Mouse (Mus musculus) cerebellum, adult 2 months (tissue): ENCODE measurements around the gene Tifa. TPM values are rescaled to one million over a fixed set of nuclear protein-coding genes. Genes with fewer than 3 reads are reported as not detected.
A peak's percentile ranks its signal among the peaks of the same experiment; 100 is the strongest.

Source experiments
- DNase-seq, 2 experiments: peaks; one replicate each; pipeline ENCODE4 v3.0.0; 2021
- H3K27ac ChIP-seq: fragments of 200-500 bp; 2 replicates; pipeline ENCODE4 v1.5.1; 2012; ENCODE audit warnings: low read length, control low read depth, inconsistent platforms; ENCODE audit not compliant: insufficient read depth
- H3K27me3 ChIP-seq: fragments of 200-500 bp; 2 replicates; pipeline ENCODE4 v1.6.1; 2012; ENCODE audit warnings: inconsistent platforms, mild to moderate bottlenecking, low read length, moderate library complexity; ENCODE audit not compliant: control insufficient read depth, insufficient read depth
- H3K4me1 ChIP-seq: fragments of 200-500 bp; 2 replicates; pipeline ENCODE4 v1.6.1; 2011; ENCODE audit warnings: low read length; ENCODE audit not compliant: control insufficient read depth, insufficient read depth
- H3K4me3 ChIP-seq: fragments of 200-500 bp; replicated peaks from 2 replicates; pipeline ENCODE3; 2011; ENCODE audit warnings: mild to moderate bottlenecking, low read depth, low read length, control low read depth; ENCODE audit not compliant: insufficient read depth
- CTCF ChIP-seq: fragments of 200-500 bp; IDR thresholded peaks from 2 replicates; pipeline ENCODE4 v1.5.1; 2011; ENCODE audit warnings: low read depth, mild to moderate bottlenecking, control low read depth, low read length, moderate library complexity, borderline replicate concordance; ENCODE audit not compliant: insufficient read depth
- POLR2A ChIP-seq: fragments of 200-500 bp; IDR thresholded peaks from 2 replicates; pipeline ENCODE4 v1.6.1; 2011; ENCODE audit warnings: low read length, control low read depth, borderline replicate concordance; ENCODE audit not compliant: insufficient read depth
- WGBS: fragments of 180-500 bp; shearing (Covaris S2); methylation state at CpG from one replicate; pipeline ENCODE4 v1.1.7; 2018; 5-methylcytosine and 5-hydroxymethylcytosine counted together
- polyA plus RNA-seq: library from polyadenylated mRNA; depleted of rRNA; stranded (reverse); fragments of >200 nt; gene quantifications from 2 replicates; pipeline ENCODE4 v1.2.3, GENCODE M21; 2012

Tifa gene
- polyA plus RNA-seq, 1 experiment: 4.3 TPM

DNA sequence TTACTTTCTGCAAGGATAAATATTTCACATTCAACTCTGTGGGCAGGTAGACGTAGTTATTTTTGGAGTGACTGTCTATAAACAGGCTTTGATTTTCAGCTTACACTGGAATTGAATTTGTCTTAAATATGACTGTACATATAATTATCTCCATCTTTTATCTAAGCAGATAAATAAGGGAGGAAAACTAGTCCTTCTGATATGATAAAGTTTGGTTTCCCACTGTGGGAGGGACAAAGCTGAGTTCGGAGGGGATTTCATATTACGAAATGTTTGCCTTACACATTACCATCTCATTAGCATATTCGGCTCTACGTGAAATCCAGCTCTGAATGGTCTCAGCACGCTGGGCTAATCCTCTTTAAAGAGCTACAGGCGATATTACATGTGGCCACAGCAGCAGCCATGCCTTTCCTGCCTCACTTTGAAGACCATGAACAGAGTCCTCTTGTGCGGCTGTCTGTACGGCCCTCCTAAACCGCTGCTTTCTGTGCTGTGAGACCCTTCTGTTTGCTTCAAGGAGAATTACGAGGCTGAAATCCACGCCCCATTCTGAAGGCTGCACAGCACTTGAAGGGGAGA, 39.5 kb upstream of the Tifa start:
- no peak overlapping the region for H3K4me3 ChIP-seq
- WGBS: 21% methylated on average over 12 of the region's 12 CpGs
- no peak for DNase-seq
- 0 out of 2 replicates have a peak, but pooled peaks cover 2% of the 10 kb centered on the region for H3K4me1 ChIP-seq
- TF ChIP-seq POLR2A (no peak), CTCF (no peak)
- H3K27ac ChIP-seq: no peak overlapping the region
- H3K27me3 ChIP-seq: no peaks in the 10 kb centered on the region; the same call in 1 of the 2 replicates

DNA sequence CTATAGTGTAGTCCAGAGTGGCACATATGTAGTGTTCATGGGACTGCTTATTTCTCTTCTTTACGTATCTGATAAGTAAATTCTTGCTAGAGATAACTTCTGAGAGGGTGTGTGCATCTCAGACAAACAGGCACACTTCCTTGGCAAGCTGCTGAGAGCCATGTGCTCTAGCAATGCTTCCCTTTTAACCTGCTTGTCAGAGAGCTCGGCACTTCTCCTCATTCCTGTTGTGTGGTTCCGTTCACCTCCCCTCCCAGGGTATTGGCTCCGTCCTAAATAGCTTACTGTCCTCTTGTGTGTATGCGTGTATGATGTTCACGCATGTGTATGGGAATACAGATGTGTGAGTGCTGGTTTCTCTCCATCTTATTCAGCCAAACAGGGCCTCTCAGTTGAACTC, 33.1 kb upstream of the Tifa start:
- DNase-seq: no peak

DNA sequence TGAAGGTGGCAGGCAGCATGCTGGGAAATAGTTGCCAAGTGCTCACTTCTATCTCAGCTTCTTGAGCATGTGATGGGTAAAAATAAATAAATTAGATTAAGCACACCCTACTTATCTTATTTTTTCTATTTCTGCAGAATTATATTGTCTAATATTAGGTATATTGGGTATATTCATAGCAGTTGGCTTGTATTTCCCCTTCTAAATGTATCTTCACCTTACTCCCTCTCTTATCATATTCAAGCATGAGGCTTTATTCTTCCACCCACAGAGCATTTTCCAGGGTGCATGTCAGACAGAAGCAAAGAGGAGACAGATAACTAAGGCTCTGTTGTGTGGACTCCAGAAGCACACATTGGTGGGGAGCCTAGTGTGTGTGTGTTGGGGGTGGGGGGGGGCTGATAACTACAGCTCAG, 31.7 kb upstream of the Tifa start:
- no peak for DNase-seq
- H3K27me3 ChIP-seq: no peaks in the 10 kb centered on the region; the same call in 1 of the 2 replicates
- no peaks in the 10 kb centered on the region for H3K4me1 ChIP-seq
- H3K27ac ChIP-seq: no peak overlapping the region
- TF ChIP-seq CTCF: no peak
- TF ChIP-seq POLR2A: no peak
- no peak overlapping the region for H3K4me3 ChIP-seq

More for the DNA sequence above, 33.1 kb upstream of the Tifa start:
- WGBS: 83% methylated on average over 6 of the region's 6 CpGs
- TF ChIP-seq POLR2A (no peak), CTCF (no peak)
- Histone ChIP-seq H3K27ac (no peak overlapping the region), H3K4me3 (no peak overlapping the region), H3K27me3 (no peaks in the 10 kb centered on the region; the same call in 1 of the 2 replicates), H3K4me1 (no peaks in the 10 kb centered on the region)

GRCm38 (mm10) chr3:127758806-127759205, 30.8 kb upstream of the Tifa start:
- no peak for TF ChIP-seq CTCF
- no peak for DNase-seq
- no peak overlapping the region for H3K27ac ChIP-seq
- WGBS: 79% methylated on average over 4 of the region's 4 CpGs
- no peaks in the 10 kb centered on the region for H3K4me1 ChIP-seq
- H3K4me3 ChIP-seq: no peak overlapping the region
- H3K27me3 ChIP-seq: no peaks in the 10 kb centered on the region; the same call in 1 of the 2 replicates

DNA sequence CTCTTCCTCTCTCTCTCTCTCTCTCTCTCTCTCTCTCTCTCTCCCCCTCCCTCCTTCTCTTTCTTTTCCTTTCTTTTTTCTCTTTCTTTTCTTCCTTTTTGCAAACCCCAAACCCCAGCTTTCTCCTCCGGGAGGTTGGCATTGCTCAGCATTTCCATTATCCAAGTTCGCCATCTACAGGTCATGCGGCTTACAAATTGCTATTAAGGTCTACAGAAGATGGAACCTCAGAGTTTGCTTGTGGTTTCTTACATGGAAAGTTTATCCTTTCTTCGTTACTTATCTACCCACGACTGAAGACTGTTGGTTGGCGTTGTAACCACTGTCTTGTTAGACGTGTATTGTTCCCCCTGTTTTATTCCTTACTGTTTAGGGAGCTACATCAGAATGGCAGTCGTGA, 30.4 kb upstream of the Tifa start:
- no peak overlapping the region for H3K27ac ChIP-seq
- no peaks in the 10 kb centered on the region; the same call in 1 of the 2 replicates for H3K27me3 ChIP-seq
- peak; percentile 40; the same call in 1 of the 2 replicates for TF ChIP-seq CTCF
- TF ChIP-seq POLR2A: no peak
- DNase-seq: peak; percentile 5 to 11
- no peaks in the 10 kb centered on the region for H3K4me1 ChIP-seq
- no peak overlapping the region for H3K4me3 ChIP-seq
- 15% methylated on average over 8 of the region's 8 CpGs for WGBS

- Histone ChIP-seq H3K27me3 (no peaks in the 10 kb centered on the region; the same call in 1 of the 2 replicates), H3K4me1 (no peaks in the 10 kb centered on the region), H3K27ac (no peak overlapping the region), H3K4me3 (no peak overlapping the region)
- DNase-seq: no peak
- TF ChIP-seq POLR2A: no peak
- TF ChIP-seq CTCF: no peak
- WGBS: 65% methylated on average over 8 of the region's 8 CpGs
Measured at GRCm38 (mm10) chr3:127762403-127762802, 27.2 kb upstream of the Tifa start.

GRCm38 (mm10) chr3:127763076-127763612, 26.5 kb upstream of the Tifa start:
- Histone ChIP-seq H3K27ac (no peak overlapping the region), H3K27me3 (no peaks in the 10 kb centered on the region; the same call in 1 of the 2 replicates), H3K4me3 (no peak overlapping the region), H3K4me1 (no peaks in the 10 kb centered on the region)
- TF ChIP-seq CTCF (peak; percentile 53; the same call in 1 of the 2 replicates), POLR2A (no peak)
- peak; percentile 43 to 46 for DNase-seq
- 22% methylated on average over 7 of the region's 7 CpGs for WGBS

DNA sequence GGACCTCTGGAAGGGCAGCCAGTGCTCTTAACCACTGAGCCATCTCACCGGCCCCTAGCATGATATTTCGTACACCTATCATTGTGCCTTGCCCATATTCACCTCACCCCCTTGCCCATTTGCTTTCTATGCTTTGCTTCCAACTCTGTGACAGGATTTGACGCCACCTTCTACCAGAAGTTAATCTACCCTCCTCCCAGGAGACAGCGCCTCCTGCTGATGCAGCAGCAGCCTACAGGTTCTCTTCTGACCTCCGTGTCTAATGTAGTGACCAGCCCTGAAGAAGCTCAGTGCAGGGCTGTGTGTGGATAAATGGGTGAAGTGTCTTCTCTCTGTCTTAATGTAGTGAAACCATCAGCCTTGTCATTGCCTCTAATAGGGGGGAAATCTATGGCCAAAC, 25.1 kb upstream of the Tifa start:
- DNase-seq: no peak
- Histone ChIP-seq H3K4me3 (no peak overlapping the region), H3K4me1 (no peaks in the 10 kb centered on the region), H3K27me3 (no peaks in the 10 kb centered on the region; the same call in 1 of the 2 replicates), H3K27ac (no peak overlapping the region)
- TF ChIP-seq CTCF (no peak), POLR2A (no peak)
- 64% methylated on average over 5 of the region's 5 CpGs for WGBS
